Mouse (Mus musculus): ENCODE data around the gene Rai1.

Gene Rai1

DNA sequence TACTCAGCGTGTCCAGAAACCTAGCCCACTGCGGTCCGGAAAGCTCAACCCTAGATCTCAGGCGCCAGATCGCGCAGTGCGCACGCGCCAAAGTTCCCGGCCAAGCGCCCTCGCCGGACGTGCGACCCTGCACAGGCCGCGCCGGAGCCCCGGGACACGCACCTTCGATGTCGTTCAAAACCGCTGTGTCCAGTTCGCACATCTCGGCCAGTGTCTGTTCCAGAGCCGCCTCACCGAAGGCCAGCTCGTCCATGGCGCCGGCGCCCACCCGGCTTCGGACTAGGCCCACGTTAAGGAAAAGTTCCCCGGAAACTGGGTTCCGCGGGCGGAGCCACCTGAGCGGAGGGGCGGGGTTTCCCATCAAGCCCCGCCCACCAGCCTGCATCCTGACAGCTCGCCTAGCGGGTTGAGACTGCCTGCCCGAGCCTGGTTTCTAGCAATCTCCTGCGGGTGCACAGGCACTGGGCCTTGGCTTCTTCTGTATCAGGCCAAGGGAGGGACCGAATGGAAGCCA lies 115.5 kb downstream of the Rai1 start:
- DNase-seq (ENCODE audit: low read depth, low spot score) = peak; percentile 82

DNA sequence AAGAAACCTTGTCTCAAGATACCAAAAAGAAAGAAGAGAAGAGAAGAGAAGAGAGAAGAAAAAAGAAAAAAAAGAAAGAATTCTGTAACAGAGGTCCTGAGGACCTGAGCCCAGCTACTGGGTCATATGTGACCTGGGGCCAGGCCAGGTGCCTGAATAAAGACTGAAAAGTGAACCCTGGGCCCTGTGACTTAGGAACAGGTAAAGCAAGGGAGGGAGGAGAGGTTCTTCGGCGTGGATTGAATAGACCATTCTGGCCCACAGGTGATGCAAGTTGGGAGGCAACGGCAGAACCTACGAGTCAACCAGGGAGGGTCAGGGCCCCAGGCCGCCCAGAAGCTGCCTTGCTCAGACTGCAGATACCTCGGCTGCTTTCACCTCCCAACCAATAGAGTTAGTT lies 116.6 kb downstream of the Rai1 start:
- DNase-seq (ENCODE audit: low read depth, low spot score) = no peak

DNA sequence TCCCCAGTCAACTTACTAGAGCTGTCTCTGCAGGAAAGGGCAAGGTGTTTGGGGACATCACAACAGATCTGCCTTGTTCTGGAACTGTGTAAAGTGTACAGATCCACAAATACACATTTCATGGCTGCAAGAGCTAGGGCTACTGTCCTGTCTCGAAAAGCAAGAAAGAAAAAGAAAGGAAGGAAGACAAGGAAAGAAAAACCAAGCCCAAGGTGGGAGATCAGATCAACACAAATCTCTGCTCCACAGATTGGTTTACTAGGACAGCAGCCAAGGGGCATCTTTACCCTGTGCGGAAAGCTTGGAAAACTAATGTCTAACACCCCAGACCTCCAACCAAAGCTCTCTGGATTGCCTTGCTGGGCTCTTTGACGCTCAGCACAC lies 117.3 kb downstream of the Rai1 start:
- no peak for DNase-seq (ENCODE audit: low read depth, low spot score)

DNA sequence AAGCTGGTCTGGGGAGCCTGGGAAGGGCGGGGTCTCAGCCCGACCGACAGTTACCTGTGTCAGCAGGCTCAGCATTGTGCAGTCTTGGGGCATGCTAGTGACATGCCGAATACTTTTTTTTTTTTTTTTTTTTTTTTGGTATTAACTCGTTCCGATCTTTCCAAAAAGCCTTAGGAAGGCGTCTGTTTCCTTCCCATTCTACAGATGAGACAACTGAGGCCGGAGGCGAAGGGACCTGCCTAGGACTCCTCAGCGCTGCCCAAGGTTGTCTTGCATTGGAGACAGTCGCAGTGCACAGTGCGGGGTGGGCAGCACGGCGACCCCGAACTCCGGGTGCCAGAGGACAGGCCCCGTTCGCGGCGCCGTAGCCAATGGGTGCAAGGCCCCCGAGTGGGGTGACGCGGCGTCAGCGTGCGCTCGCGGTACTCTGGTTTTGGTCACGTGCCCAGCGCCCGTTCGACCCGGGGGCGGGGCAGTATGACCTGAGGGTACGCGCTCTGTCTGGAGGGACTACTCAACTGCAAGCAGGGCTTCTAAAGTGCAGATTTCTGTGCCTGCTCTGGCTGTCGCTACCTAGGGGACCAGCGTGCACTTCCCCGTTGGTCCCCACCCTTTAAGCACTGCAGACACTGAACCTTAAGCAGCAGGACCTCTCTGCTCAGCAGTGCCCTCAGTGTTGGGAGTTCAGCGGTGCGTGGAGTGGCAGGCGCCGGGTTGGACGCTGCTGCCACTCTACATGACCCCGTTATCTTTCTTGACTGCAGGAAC lies 117.8 kb downstream of the Rai1 start, which contains the start of gene Srebf1:
TSS of gene Srebf1 (minus strand) at position 113 of the 768 bp plus-strand sequence.
- peak; percentile 54 for DNase-seq (ENCODE audit: low read depth, low spot score)

DNA sequence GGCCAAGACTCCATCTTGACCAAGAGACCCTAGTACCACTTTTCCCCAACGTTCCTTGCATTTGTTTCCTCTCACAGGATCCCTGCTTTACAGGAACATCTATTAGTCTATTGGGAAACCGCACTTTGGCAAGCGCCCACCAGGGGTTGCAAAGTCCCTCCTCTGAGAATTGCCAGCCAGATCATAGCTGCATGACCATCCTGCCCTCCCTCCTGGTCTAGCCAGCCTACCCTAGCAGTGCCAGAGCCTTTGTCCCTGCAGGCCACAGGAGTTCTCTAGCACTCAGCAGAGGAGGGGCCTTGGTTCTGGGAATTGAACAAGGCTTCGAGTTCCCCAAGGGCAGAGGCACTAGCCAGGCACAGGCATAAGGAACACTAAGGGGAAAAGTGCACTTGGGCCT lies 119.9 kb downstream of the Rai1 start:
- DNase-seq (ENCODE audit: low read depth, low spot score) = no peak

DNA sequence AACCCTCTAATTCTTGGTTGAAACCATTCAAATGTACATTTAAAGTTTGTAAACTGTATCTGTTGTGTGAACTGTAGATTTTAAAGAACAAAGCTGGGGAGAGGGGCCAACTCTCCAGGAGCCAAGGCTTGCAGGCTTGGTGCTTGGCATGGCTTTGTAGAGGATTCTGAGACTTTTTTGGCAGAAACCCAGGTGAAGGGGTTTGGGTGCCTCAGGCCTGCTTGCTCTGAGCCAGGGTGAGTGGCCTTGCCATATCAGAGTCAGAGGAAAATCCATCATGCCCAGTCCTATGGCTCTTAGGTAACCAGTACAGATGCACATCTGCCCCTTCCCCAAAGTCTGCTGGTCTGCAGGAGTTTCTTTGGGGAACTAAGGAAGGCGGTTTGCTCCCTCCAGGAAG lies 121.1 kb downstream of the Rai1 start:
- no peak for DNase-seq (ENCODE audit: low read depth, low spot score)

DNA sequence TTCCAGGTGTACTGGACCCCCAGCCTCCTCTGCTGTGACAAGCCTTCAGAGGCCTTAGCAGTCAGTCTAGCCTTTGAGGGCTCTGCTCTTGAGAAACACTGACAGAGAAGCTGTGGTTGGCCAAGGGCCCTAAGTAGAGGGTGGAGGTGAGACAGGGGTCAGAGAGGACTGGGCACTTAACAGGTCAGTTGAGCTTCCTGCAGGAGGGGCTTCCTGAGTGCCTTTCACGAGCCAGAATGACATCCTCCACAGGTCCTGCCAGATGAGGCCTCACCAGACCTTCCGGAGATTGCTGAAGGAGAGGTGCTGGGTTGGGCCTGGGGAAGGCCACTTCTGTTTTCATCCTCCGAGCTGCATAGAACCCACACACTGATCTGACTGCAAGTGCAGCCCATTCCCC lies 123.7 kb downstream of the Rai1 start:
- no peak for DNase-seq (ENCODE audit: low read depth, low spot score)

DNA sequence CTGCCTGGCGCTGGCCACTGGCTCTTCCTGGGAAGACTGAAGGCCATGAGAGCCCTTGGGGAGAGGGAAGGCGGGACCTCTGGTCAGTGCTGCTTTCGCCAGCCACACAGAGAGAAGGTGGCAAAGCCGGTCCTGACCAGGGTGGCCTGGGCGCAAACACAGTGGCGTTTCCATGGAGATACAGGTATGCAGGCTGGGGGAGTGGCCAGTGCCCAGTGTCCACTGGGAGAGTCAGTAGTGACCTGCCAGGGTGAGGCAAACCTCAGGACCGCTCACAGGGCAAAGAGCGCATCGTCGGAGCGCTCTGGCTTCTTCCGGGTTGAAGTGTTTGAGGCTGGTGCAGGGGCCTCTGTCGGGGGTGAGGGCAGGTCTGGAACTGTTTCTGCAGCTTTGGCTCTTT lies 125.0 kb downstream of the Rai1 start:
- DNase-seq (ENCODE audit: low read depth, low spot score) = no peak

DNA sequence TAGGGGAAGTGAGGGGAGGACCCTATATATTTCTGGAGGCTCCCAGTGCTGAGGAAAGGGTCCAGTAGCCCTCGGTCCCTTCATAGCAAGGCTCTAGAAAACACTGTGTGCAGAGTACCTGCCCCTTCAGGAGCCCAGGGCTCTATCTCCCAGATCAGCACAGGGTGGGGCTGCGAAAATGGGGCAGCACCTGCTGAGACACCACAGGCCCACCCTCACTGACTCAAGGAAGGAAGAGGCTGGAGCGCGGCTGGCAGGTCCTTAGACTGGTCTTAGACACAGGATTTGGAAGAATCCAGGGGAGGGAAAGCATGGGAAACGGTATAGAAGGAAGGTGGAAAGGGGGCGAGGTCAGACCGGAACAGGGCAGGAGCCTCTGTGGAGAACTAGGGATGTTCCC lies 125.7 kb downstream of the Rai1 start:
- DNase-seq (ENCODE audit: low read depth, low spot score) = no peak

DNA sequence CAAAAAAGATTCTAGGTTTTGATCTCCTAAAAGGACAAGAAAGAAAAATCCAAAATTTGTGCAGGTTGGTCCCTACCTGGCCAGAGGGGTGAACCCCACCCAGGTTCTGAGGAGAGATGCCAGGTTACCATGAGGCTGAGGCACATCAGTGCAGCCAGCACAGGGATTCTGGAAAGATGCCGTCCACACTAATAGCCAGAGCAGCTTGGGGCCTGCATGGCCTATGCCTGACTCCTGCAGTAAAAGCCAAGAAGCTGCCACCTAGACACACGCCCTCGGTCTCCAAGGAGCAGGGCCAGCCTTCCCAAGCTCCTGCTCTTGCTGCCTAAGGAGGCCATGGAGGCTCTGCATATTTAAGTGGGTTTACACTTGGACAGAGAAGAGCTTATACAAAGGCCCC lies 126.5 kb downstream of the Rai1 start:
- DNase-seq (ENCODE audit: low read depth, low spot score) = no peak

DNA sequence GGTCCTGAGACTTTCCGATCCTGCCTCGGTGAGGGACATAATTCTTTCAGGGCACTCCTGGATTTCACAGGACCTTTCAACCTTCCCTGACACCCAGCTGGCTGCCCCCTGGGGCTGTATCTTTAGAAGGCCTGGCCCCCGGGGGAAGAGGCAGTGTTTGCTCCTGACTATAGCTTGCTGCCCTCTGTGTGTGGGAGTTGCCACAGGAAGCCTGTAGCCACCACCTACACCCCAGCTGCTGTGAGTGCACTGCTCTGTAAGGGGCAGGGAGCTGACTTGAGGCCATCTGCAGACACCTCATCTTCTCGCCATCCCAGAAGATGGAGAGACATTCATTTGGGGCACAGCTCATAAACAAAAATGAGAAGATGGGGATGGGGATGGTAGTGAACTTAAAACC lies 127.1 kb downstream of the Rai1 start:
- no peak for DNase-seq (ENCODE audit: low read depth, low spot score)

DNA sequence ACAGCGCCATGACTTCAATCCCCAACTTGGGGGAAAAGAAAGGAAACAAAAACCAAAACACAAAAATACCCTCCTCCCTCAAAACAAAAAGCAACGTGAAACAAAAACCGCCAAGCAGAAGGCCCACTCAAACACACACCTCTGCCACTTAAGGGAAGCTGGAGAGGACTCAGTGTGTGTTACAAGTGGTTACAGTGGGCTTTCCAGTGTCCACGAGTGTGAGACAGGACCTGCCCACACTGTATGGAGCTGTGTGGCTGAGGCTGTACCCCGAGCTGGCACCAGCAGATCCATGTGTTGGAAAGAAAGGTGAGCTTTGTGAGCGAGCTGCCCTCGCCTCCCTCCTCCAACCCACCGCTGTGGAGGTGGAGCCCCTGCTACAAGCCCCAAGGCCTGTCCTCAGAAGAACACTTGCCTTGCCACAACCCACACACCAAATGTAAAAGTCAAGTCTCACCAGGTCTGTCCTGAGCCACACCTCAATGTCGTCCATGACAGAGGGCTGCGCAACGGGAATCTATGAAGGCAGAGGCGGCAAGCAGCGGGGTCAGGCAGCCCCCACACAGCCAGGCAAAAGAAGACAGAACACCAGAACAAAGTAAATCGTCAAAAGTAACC lies 127.7 kb downstream of the Rai1 start:
- no peak for DNase-seq (ENCODE audit: low read depth, low spot score)

DNA sequence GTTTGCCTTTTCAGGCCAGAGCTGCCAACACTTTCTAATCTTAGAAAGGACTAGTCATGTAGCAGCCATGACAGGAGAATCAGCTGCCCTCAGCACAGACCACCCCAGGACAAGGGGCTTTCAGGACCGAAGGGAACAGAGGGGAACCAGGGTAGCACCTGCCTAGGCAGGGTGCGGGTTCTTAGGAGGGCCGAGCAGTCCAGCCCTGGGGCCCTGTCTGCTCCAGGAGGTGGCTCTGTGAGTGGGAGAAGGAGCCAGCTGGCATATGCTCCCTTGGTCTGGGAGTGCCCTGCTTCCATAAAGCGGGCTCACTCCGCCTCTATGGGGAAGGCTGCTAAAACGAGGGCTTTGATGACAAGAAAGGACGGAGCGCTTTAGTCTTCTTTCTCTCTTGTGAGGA lies 128.4 kb downstream of the Rai1 start:
- DNase-seq (ENCODE audit: low read depth, low spot score) = no peak

DNA sequence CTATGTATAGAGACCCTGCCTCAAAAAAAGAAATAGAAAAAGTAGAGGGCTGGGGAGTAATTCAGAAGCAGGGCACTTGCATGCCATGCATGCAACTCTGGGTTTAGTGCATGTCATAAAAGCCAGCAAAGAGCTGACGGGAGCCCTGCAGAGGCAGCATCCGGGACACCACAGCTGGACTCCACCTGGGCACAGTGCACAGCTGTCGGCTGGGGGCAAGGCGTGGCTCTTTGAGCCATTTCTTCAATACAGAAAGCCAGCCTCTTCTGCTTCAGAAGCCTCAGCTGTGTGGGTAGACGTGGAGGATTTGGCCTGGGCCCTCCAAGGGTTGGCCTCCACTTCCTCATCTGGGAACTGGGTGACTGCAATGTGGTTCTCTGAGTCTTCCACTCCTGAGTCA lies 130.5 kb downstream of the Rai1 start:
- DNase-seq (ENCODE audit: low read depth, low spot score) = no peak

DNA sequence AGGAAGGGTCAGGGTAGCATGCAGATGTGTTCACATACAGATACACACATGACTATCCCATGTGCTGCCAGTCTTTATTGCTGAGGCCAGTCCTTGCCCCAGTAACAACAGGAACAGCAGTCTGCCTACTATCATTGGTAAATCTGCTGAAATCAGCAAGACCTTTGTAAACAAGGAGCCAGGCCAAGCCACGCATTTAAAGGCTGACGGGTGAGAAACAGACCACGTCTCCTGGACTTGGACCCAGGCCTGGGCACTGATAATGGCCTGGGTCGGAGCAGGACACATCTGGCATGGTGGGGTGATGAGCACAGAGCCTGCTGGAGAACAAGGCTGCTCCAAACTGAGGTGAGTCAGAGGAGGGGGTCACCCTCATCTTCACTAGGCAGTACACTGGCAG lies 135.7 kb downstream of the Rai1 start:
- DNase-seq (ENCODE audit: low read depth, low spot score) = no peak

DNA sequence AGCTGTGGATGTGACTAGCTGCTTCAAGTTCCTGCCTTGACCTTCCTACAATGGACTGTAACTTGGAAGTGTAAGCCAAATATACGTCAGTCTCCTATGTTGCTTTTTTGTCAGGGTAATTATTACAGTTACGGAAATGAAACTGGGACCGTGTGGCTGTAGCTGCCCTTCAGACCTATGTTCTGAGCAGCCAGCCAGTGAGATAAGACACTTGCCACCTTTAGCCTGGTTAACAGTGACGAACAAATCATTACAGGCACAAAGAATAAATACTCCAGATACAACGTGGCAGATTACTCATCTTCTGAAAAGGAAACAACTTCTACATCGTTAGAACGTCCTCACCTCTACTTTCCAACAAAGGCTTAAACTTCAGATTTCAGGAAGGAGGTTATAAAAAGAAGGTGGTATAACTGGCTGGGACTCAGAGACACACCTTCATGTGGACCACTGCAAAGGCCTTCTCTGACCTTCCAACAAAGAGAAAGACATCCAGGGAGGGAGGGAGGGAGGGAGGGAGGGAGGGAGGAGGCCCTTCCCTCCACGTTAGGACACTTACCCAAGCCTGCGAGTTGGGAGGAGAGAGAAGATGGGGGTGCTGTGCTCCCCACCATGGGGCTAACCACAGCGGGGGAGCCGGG lies 139.8 kb downstream of the Rai1 start:
- DNase-seq (ENCODE audit: low read depth, low spot score) = no peak

DNA sequence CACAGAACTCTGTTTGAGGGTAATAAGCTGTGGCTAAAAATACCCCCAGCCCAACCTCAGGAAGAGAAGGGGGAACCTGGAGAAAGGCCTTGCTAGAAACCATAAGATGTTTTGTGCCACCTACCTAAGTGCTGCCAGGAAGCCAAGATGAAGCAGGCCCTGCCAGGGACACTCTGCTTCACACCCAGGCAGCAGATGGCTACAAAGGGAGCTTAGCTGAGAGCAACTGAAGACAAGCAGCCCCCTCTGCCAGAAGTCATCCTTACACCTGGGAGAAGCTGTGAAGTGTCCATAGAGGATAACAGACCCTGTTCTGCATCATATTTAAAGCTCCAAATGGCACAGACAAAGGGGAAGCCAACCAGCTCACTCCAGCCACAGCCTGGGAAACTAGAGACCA lies 141.3 kb downstream of the Rai1 start:
- no peak for DNase-seq (ENCODE audit: low read depth, low spot score)

DNA sequence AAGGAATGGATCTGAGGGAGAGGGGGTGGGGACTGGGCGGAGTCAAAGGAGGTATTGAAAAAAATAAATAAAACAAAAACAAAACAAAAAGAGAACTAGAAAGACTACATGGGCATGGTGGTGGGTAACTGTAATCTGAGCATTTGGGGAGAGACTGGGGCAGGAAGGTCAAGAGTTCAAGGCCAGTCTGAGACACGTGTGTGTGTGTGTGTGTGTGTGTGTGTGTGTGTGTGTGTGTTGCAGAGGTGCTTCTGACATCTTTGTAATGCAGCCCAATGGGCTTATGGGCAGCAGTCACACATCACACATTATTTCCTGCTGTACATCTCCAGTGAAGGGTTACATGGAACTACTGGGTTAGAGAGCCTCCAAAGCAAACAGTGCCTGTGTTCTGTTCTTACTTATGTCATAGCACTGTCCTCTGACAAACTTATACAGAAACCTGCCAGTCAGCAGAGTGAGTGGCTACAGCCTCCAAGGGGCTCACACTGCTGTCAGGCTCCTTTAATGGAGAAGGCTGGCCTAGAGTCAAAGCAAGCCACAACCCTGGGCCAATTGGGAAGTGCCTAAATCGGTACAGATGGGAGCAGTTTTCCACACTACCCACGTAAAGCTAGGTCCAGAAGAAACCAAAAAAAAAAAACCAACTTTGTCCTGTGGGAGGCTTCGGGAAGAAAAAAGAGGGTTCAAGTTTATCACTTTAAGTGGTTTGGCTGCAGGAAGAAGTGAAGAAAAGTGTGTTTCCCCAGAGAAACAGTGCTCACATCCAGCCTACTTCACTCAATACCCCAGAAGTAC lies 143.1 kb downstream of the Rai1 start:
- DNase-seq (ENCODE audit: low read depth, low spot score) = no peak
